Mouse (Mus musculus): ENCODE results near the gene Satb2. TPM values are rescaled to one million over a fixed set of nuclear protein-coding genes. Genes with fewer than 3 reads are reported as not detected.

Satb2 gene
- total RNA-seq, 2 experiments from 2014 or later: 14.1 to 16.9 TPM

- no peak overlapping the region for H3K4me3 ChIP-seq
- TF ChIP-seq CTCF (conservative IDR thresholded peaks at IDR 0.05): no peak
- DNase-seq (ENCODE audit: low spot score in 2 of 2): no peak
- H3K27ac ChIP-seq: no peak overlapping the region
Measured at GRCm38 (mm10) chr1:56896670-56897069, 81.8 kb downstream of the Satb2 start.

GRCm38 (mm10) chr1:56892766-56893165 lies 85.7 kb downstream of the Satb2 start:
- no peak for DNase-seq (ENCODE audit: low spot score in 2 of 2)
- Histone ChIP-seq H3K4me3 (no peak overlapping the region), H3K27ac (no peak overlapping the region)
- TF ChIP-seq CTCF (conservative IDR thresholded peaks at IDR 0.05): peak; percentile 22

- TF ChIP-seq CTCF (conservative IDR thresholded peaks at IDR 0.05): no peak
- no peak for DNase-seq (ENCODE audit: low spot score in 2 of 2)
- no peak overlapping the region for H3K4me3 ChIP-seq
- no peak overlapping the region for H3K27ac ChIP-seq
Measured at GRCm38 (mm10) chr1:56888939-56889338, 89.5 kb downstream of the Satb2 start.

GRCm38 (mm10) chr1:56887524-56887923 lies 90.9 kb downstream of the Satb2 start:
- Histone ChIP-seq H3K4me3 (no peak overlapping the region), H3K27ac (no peak overlapping the region)
- no peak for TF ChIP-seq CTCF (conservative IDR thresholded peaks at IDR 0.05)
- DNase-seq (ENCODE audit: low spot score in 2 of 2): no peak

- TF ChIP-seq CTCF (conservative IDR thresholded peaks at IDR 0.05): no peak
- no peak overlapping the region for H3K4me3 ChIP-seq
- DNase-seq (ENCODE audit: low spot score in 2 of 2): peak; percentile 10 to 18
- no peak overlapping the region for H3K27ac ChIP-seq
Measured at GRCm38 (mm10) chr1:56871485-56871884, 107.0 kb downstream of the Satb2 start.

- Histone ChIP-seq H3K4me3 (no peak overlapping the region), H3K27ac (no peak overlapping the region)
- no peak for DNase-seq (ENCODE audit: low spot score in 2 of 2)
- TF ChIP-seq CTCF (conservative IDR thresholded peaks at IDR 0.05): no peak
Measured at GRCm38 (mm10) chr1:56865246-56865645, 113.2 kb downstream of the Satb2 start.

GRCm38 (mm10) chr1:56862799-56863198 lies 115.7 kb downstream of the Satb2 start:
- no peak for DNase-seq (ENCODE audit: low spot score in 2 of 2)
- Histone ChIP-seq H3K4me3 (no peak overlapping the region), H3K27ac (no peak overlapping the region)
- TF ChIP-seq CTCF (conservative IDR thresholded peaks at IDR 0.05): no peak

- Histone ChIP-seq H3K27ac (no peak overlapping the region), H3K4me3 (no peak overlapping the region)
- TF ChIP-seq CTCF (conservative IDR thresholded peaks at IDR 0.05): no peak
- no peak for DNase-seq (ENCODE audit: low spot score in 2 of 2)
Measured at GRCm38 (mm10) chr1:56857202-56857601, 121.2 kb downstream of the Satb2 start.

- Histone ChIP-seq H3K4me3 (no peak overlapping the region), H3K27ac (no peak overlapping the region)
- TF ChIP-seq CTCF (conservative IDR thresholded peaks at IDR 0.05): no peak
- DNase-seq (ENCODE audit: low spot score in 2 of 2): no peak
Measured at GRCm38 (mm10) chr1:56850446-56850845, 128.0 kb downstream of the Satb2 start.

GRCm38 (mm10) chr1:56846358-56846757 lies 132.1 kb downstream of the Satb2 start:
- H3K4me3 ChIP-seq: no peak overlapping the region
- DNase-seq (ENCODE audit: low spot score in 2 of 2): no peak
- no peak for TF ChIP-seq CTCF (conservative IDR thresholded peaks at IDR 0.05)
- H3K27ac ChIP-seq: no peak overlapping the region

GRCm38 (mm10) chr1:56845523-56846118 lies 132.8 kb downstream of the Satb2 start:
- H3K4me3 ChIP-seq: no peak overlapping the region
- no peak for DNase-seq (ENCODE audit: low spot score in 2 of 2)
- no peak overlapping the region for H3K27ac ChIP-seq
- no peak for TF ChIP-seq CTCF (conservative IDR thresholded peaks at IDR 0.05)

- TF ChIP-seq CTCF (conservative IDR thresholded peaks at IDR 0.05): no peak
- Histone ChIP-seq H3K27ac (no peak overlapping the region), H3K4me3 (no peak overlapping the region)
- DNase-seq (ENCODE audit: low spot score in 2 of 2): no peak
Measured at GRCm38 (mm10) chr1:56844551-56845330, 133.7 kb downstream of the Satb2 start.

GRCm38 (mm10) chr1:56838901-56839300 lies 139.5 kb downstream of the Satb2 start:
- Histone ChIP-seq H3K27ac (no peak overlapping the region), H3K4me3 (no peak overlapping the region)
- TF ChIP-seq CTCF (conservative IDR thresholded peaks at IDR 0.05): no peak
- no peak for DNase-seq (ENCODE audit: low spot score in 2 of 2)

All from layer of hippocampus, adult 2 months (tissue).